Mouse (Mus musculus): ENCODE results near the gene Taok3. TPM values are rescaled to one million over a fixed set of nuclear protein-coding genes. Genes with fewer than 3 reads are reported as not detected.

Gene Taok3
- polyA plus RNA-seq, 1 experiment from 2014 or later, result 62.5 TPM

GRCm38 (mm10) chr5:117134889-117135456 lies 15.0 kb downstream of the Taok3 start:
- Histone ChIP-seq H3K4me1 (ENCODE audit: control insufficient read depth, insufficient read depth, low read length) (no peaks in the 10 kb centered on the region), H3K27ac (ENCODE audit: low read depth, low read length) (no peak overlapping the region), H3K9ac (replicated peaks; ENCODE audit: low read depth, low read length) (no peak overlapping the region), H3K4me3 (ENCODE audit: low read depth, low read length) (no peak overlapping the region), H3K9me3 (ENCODE audit: control insufficient read depth, low read length) (no peaks in the 10 kb centered on the region), H3K36me3 (ENCODE audit: control insufficient read depth, insufficient read depth, low read length) (no peaks in the 10 kb centered on the region), H3K27me3 (ENCODE audit: control insufficient read depth, insufficient read depth, low read length) (no peaks in the 10 kb centered on the region), H3K4me2 (ENCODE audit: low read depth, low read length) (no peak overlapping the region)
- ATAC-seq (ENCODE audit: low read depth), result no peak
- WGBS, result 75% methylated on average over 3 of the region's 3 CpGs

GRCm38 (mm10) chr5:117135869-117136268 lies 15.9 kb downstream of the Taok3 start:
- Histone ChIP-seq H3K4me3 (ENCODE audit: low read depth, low read length) (no peak overlapping the region), H3K36me3 (ENCODE audit: control insufficient read depth, insufficient read depth, low read length) (no peaks in the 10 kb centered on the region), H3K9ac (replicated peaks; ENCODE audit: low read depth, low read length) (no peak overlapping the region), H3K4me2 (ENCODE audit: low read depth, low read length) (no peak overlapping the region), H3K27ac (ENCODE audit: low read depth, low read length) (no peak overlapping the region), H3K9me3 (ENCODE audit: control insufficient read depth, low read length) (no peaks in the 10 kb centered on the region), H3K27me3 (ENCODE audit: control insufficient read depth, insufficient read depth, low read length) (no peaks in the 10 kb centered on the region), H3K4me1 (ENCODE audit: control insufficient read depth, insufficient read depth, low read length) (no peaks in the 10 kb centered on the region)
- no peak for ATAC-seq (ENCODE audit: low read depth)
- WGBS, result 48% methylated on average over 9 of the region's 9 CpGs

GRCm38 (mm10) chr5:117136570-117136969 lies 16.6 kb downstream of the Taok3 start:
- H3K27ac ChIP-seq (ENCODE audit: low read depth, low read length), result no peak overlapping the region
- H3K4me2 ChIP-seq (ENCODE audit: low read depth, low read length), result no peak overlapping the region
- no peak overlapping the region for H3K4me3 ChIP-seq (ENCODE audit: low read depth, low read length)
- H3K9ac ChIP-seq (replicated peaks; ENCODE audit: low read depth, low read length), result no peak overlapping the region
- ATAC-seq (ENCODE audit: low read depth), result no peak
- no peaks in the 10 kb centered on the region for H3K36me3 ChIP-seq (ENCODE audit: control insufficient read depth, insufficient read depth, low read length)
- H3K27me3 ChIP-seq (ENCODE audit: control insufficient read depth, insufficient read depth, low read length), result no peaks in the 10 kb centered on the region
- no peaks in the 10 kb centered on the region for H3K9me3 ChIP-seq (ENCODE audit: control insufficient read depth, low read length)
- 89% methylated on average over 5 of the region's 5 CpGs for WGBS
- H3K4me1 ChIP-seq (ENCODE audit: control insufficient read depth, insufficient read depth, low read length), result no peaks in the 10 kb centered on the region

GRCm38 (mm10) chr5:117137011-117137410 lies 17.1 kb downstream of the Taok3 start:
- H3K9ac ChIP-seq (replicated peaks; ENCODE audit: low read depth, low read length), result no peak overlapping the region
- WGBS, result 70% methylated on average over 10 of the region's 10 CpGs
- H3K36me3 ChIP-seq (ENCODE audit: control insufficient read depth, insufficient read depth, low read length), result no peaks in the 10 kb centered on the region
- no peak overlapping the region for H3K4me3 ChIP-seq (ENCODE audit: low read depth, low read length)
- ATAC-seq (ENCODE audit: low read depth), result no peak
- H3K9me3 ChIP-seq (ENCODE audit: control insufficient read depth, low read length), result no peaks in the 10 kb centered on the region
- no peaks in the 10 kb centered on the region for H3K4me1 ChIP-seq (ENCODE audit: control insufficient read depth, insufficient read depth, low read length)
- H3K27ac ChIP-seq (ENCODE audit: low read depth, low read length), result no peak overlapping the region
- H3K4me2 ChIP-seq (ENCODE audit: low read depth, low read length), result no peak overlapping the region
- no peaks in the 10 kb centered on the region for H3K27me3 ChIP-seq (ENCODE audit: control insufficient read depth, insufficient read depth, low read length)

GRCm38 (mm10) chr5:117137594-117137993 lies 17.7 kb downstream of the Taok3 start:
- no peaks in the 10 kb centered on the region for H3K27me3 ChIP-seq (ENCODE audit: control insufficient read depth, insufficient read depth, low read length)
- H3K4me1 ChIP-seq (ENCODE audit: control insufficient read depth, insufficient read depth, low read length), result no peaks in the 10 kb centered on the region
- no peak overlapping the region for H3K9ac ChIP-seq (replicated peaks; ENCODE audit: low read depth, low read length)
- no peak overlapping the region for H3K4me2 ChIP-seq (ENCODE audit: low read depth, low read length)
- no peak overlapping the region for H3K4me3 ChIP-seq (ENCODE audit: low read depth, low read length)
- ATAC-seq (ENCODE audit: low read depth), result no peak
- H3K36me3 ChIP-seq (ENCODE audit: control insufficient read depth, insufficient read depth, low read length), result no peaks in the 10 kb centered on the region
- H3K9me3 ChIP-seq (ENCODE audit: control insufficient read depth, low read length), result no peaks in the 10 kb centered on the region
- H3K27ac ChIP-seq (ENCODE audit: low read depth, low read length), result no peak overlapping the region
- 85% methylated on average over 8 of the region's 8 CpGs for WGBS

DNA sequence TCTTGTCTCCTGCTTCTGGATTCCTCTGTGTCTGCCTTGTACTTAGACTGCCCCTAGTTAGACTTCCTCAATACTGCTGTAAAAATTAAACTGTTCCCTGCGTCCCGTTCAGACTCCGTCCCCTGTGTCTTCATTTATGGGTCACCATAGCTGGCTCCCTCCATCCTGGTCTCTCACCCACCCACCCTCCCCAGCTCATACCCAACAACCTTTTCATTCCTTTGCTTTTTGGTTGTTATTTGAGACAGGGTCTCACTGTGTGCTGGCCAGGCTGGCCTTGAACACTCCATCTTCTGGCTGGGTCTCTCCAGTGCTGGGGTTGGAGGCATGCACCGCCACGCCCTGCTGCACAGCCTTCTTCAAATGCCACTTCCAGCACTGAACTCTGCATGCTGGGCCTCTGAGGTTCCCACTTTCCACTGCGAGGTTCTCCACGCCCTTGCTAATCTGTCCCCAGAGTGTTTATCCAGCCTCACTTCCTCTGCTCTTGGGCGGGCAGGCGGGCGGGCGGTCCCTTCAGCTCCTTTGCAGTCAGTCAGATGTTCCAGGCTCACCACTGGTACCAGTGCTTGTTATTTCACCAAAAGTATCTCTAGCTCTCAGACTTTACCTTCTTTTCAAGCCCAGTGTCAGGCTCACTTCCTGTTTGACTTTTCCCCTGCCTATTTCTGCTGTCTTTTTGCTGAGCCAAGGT lies 18.5 kb downstream of the Taok3 start:
- Histone ChIP-seq H3K36me3 (ENCODE audit: control insufficient read depth, insufficient read depth, low read length) (no peaks in the 10 kb centered on the region), H3K9ac (replicated peaks; ENCODE audit: low read depth, low read length) (no peak overlapping the region), H3K27me3 (ENCODE audit: control insufficient read depth, insufficient read depth, low read length) (no peaks in the 10 kb centered on the region), H3K4me1 (ENCODE audit: control insufficient read depth, insufficient read depth, low read length) (no peaks in the 10 kb centered on the region), H3K9me3 (ENCODE audit: control insufficient read depth, low read length) (no peaks in the 10 kb centered on the region), H3K27ac (ENCODE audit: low read depth, low read length) (no peak overlapping the region), H3K4me3 (ENCODE audit: low read depth, low read length) (no peak overlapping the region), H3K4me2 (ENCODE audit: low read depth, low read length) (no peak overlapping the region)
- WGBS, result 90% methylated on average over 11 of the region's 11 CpGs
- ATAC-seq (ENCODE audit: low read depth), result no peak

DNA sequence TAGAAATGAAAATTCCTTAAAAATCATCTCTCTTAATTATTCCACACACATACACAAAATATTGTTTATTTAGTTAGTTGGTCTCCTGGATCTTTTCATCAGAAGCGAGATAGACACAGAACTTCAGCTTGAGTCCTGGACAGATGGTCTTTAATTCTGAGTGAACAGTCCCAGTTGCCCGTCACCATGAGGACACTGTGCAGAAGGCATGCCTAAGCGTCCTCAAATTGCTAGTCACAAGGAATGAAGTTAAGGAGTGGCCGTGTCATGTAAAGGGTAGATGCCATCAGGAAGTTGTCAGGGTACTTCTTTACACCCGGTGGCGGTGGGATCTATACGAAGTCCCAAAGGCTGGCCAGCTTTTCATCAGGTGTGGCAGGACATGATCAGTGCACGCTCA lies 19.9 kb downstream of the Taok3 start:
- H3K4me1 ChIP-seq (ENCODE audit: control insufficient read depth, insufficient read depth, low read length), result no peaks in the 10 kb centered on the region
- H3K4me2 ChIP-seq (ENCODE audit: low read depth, low read length), result no peak overlapping the region
- no peak overlapping the region for H3K27ac ChIP-seq (ENCODE audit: low read depth, low read length)
- H3K9me3 ChIP-seq (ENCODE audit: control insufficient read depth, low read length), result no peaks in the 10 kb centered on the region
- ATAC-seq (ENCODE audit: low read depth), result no peak
- H3K9ac ChIP-seq (replicated peaks; ENCODE audit: low read depth, low read length), result no peak overlapping the region
- H3K4me3 ChIP-seq (ENCODE audit: low read depth, low read length), result no peak overlapping the region
- H3K27me3 ChIP-seq (ENCODE audit: control insufficient read depth, insufficient read depth, low read length), result no peaks in the 10 kb centered on the region
- no peaks in the 10 kb centered on the region for H3K36me3 ChIP-seq (ENCODE audit: control insufficient read depth, insufficient read depth, low read length)
- whole genome bisulfite sequencing, result 81% methylated on average over 8 of the region's 8 CpGs

DNA sequence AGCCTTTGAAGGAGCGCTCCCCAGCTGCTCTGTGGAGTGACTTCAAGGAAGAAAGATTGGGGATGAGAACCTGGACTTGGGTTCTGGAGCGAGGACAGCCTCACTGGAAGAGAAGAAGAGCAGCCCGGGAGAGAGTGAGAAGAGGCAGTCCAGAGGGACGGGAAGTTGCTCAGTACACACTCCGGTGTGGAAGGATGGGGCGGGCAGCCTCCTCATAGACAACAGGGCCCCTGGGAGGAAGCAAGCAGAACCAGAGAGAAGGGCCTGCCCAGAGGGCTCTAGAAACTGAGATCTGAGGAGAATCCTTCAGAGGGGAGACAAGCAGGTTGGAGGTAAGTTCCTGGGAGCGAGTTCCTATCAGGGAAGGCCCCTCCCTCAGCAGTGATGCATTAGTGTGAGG lies 20.4 kb downstream of the Taok3 start:
- WGBS, result 72% methylated on average over 7 of the region's 7 CpGs
- no peak overlapping the region for H3K4me3 ChIP-seq (ENCODE audit: low read depth, low read length)
- no peaks in the 10 kb centered on the region for H3K27me3 ChIP-seq (ENCODE audit: control insufficient read depth, insufficient read depth, low read length)
- H3K4me1 ChIP-seq (ENCODE audit: control insufficient read depth, insufficient read depth, low read length), result no peaks in the 10 kb centered on the region
- H3K36me3 ChIP-seq (ENCODE audit: control insufficient read depth, insufficient read depth, low read length), result no peaks in the 10 kb centered on the region
- no peak overlapping the region for H3K9ac ChIP-seq (replicated peaks; ENCODE audit: low read depth, low read length)
- ATAC-seq (ENCODE audit: low read depth), result no peak
- H3K27ac ChIP-seq (ENCODE audit: low read depth, low read length), result no peak overlapping the region
- H3K9me3 ChIP-seq (ENCODE audit: control insufficient read depth, low read length), result no peaks in the 10 kb centered on the region
- H3K4me2 ChIP-seq (ENCODE audit: low read depth, low read length), result no peak overlapping the region

DNA sequence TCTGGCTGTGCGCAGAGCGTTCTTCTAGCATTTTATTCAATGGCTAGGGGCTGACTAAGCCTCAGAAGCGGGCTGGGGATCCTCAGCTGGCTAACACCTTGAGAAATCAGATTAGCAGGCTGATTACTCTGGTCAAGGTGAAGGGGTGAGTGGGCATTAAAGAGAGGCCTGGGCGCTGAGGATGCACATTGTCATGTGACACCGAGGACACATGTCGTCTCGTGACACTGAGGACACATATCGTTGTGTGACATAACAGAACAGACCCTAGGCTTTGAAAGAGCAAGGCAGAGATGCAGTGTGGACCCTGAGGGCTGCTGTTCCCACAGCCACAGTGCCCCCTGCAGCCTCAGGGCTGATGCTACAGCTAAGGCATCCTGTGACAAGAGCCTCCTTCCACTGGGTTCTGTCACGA lies 23.8 kb downstream of the Taok3 start:
- no peak overlapping the region for H3K4me2 ChIP-seq (ENCODE audit: low read depth, low read length)
- H3K9me3 ChIP-seq (ENCODE audit: control insufficient read depth, low read length), result no peaks in the 10 kb centered on the region
- no peak for ATAC-seq (ENCODE audit: low read depth)
- H3K4me3 ChIP-seq (ENCODE audit: low read depth, low read length), result no peak overlapping the region
- H3K36me3 ChIP-seq (ENCODE audit: control insufficient read depth, insufficient read depth, low read length), result no peaks in the 10 kb centered on the region
- no peaks in the 10 kb centered on the region for H3K4me1 ChIP-seq (ENCODE audit: control insufficient read depth, insufficient read depth, low read length)
- WGBS, result 67% methylated on average over 9 of the region's 9 CpGs
- H3K9ac ChIP-seq (replicated peaks; ENCODE audit: low read depth, low read length), result no peak overlapping the region
- no peak overlapping the region for H3K27ac ChIP-seq (ENCODE audit: low read depth, low read length)
- H3K27me3 ChIP-seq (ENCODE audit: control insufficient read depth, insufficient read depth, low read length), result no peaks in the 10 kb centered on the region
